ENCODE assay signal across 23 mouse cellular contexts in the genomic region with DNA sequence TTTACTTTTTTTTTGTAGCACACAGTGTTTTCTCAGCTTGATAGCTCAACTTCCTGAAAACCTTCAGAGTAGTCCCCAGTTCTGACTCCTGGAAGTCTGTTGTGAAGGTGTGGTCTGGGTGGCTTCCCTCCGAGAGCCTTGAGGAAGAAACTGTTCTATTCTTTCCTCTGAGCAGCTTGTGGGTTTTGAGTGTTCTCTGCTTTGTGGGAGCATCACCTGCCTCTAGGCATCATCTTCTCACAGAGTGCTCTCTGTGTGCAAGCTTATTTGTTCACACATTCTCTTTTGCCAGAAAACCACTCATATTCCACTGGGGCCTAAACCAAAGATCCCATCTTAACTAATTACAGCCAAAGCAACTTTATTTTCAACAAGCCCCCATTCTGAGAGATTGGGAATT.
DNase-seq lines count a peak whose midpoint lies in the region; ATAC-seq lines count a peak whose summit lies in the region.
"Had no signal": no experiment of that assay in that cellular context is flagged by ENCODE, and none has a peak within 500 bp of the region (broad histone marks: within the 10 kb centered on the region; RNA-seq: fewer than 3 reads in every experiment).

No protein-coding gene starts in this region.

- H3K36me3 ChIP-seq in intestine, embryonic 15.5 days: no peaks in the 10 kb centered on the region
- no peaks in the 10 kb centered on the region for H3K36me3 ChIP-seq in forebrain, embryonic 14.5 days (ENCODE audit: control insufficient read depth, insufficient read depth, low read length)
- H3K36me3 ChIP-seq: G1E had no signal

- ATAC-seq in frontal cortex, adult (ENCODE audit: low TSS enrichment): peak; percentile 97
- ATAC-seq in intestine, embryonic 15.5 days: no peak
- ATAC-seq in forebrain, embryonic 14.5 days: no peak
- ATAC-seq: activated CD4-positive, CD25-positive, alpha-beta regulatory T cell, adult 4 months; CD4-positive, CD25-positive, alpha-beta regulatory T cell, adult 4 months; Patski had no signal

- H3K4me1 ChIP-seq in intestine, embryonic 15.5 days (replicated peaks): no peaks in the 10 kb centered on the region
- H3K4me1 ChIP-seq in forebrain, embryonic 14.5 days (ENCODE audit: control insufficient read depth, insufficient read depth, low read length): no peaks in the 10 kb centered on the region

- no peak overlapping the region for H3K9ac ChIP-seq in intestine, embryonic 15.5 days
- H3K9ac ChIP-seq in forebrain, embryonic 14.5 days (ENCODE audit: low read length): no peak overlapping the region

- no peak overlapping the region for H3K27ac ChIP-seq in intestine, embryonic 15.5 days
- H3K27ac ChIP-seq in forebrain, embryonic 14.5 days (ENCODE audit: low read depth, low read length): no peak overlapping the region

- H3K27me3 ChIP-seq in intestine, embryonic 15.5 days (replicated peaks): no peaks in the 10 kb centered on the region
- H3K27me3 ChIP-seq in forebrain, embryonic 14.5 days (replicated peaks; ENCODE audit: control insufficient read depth, insufficient read depth, low read length): no peaks in the 10 kb centered on the region
- H3K27me3 ChIP-seq: CH12.LX, Patski had no signal

- no peak for DNase-seq in frontal cortex, postnatal 14 days (ENCODE audit: low spot score in 2 of 2)
- DNase-seq in layer of hippocampus, adult 9-11 months: peak; percentile 7
- DNase-seq in layer of hippocampus, postnatal 25 days (ENCODE audit: extremely low spot score in 1 of 2, low spot score in 1 of 2): no peak
- peak; percentile 69 for DNase-seq in brain, adult 2 months (ENCODE audit: low read depth, low spot score)
- peak; percentile 55 for DNase-seq in telencephalon, adult 2 months (ENCODE audit: low read depth, low spot score)
- DNase-seq in forebrain, embryonic 14.5 days (ENCODE audit: low spot score): no peak
- DNase-seq: adrenal gland, adult 2 months; adrenal gland, adult 8-10 months; adrenal gland, postnatal 10 days; adrenal gland, postnatal 14 days; adrenal gland, postnatal 25 days; adrenal gland, postnatal 36 days; B cell, adult 2 months; cerebellum, adult 11 months; cerebellum, adult 11-12 months; cerebellum, adult 18-20 months had no signal

- H3K4me3 ChIP-seq in intestine, embryonic 15.5 days (replicated peaks): no peak overlapping the region
- H3K4me3 ChIP-seq in forebrain, embryonic 14.5 days (ENCODE audit: low read depth, low read length): no peak overlapping the region

- H3K4me2 ChIP-seq in intestine, embryonic 15.5 days (replicated peaks): no peak overlapping the region
- no peak overlapping the region for H3K4me2 ChIP-seq in forebrain, embryonic 14.5 days (ENCODE audit: low read length)

- WGBS in intestine, embryonic 15.5 days: 78% methylated on average over 1 of the region's 1 CpGs
- 77% methylated on average over 1 of the region's 1 CpGs for WGBS in forebrain, embryonic 14.5 days

- no peaks in the 10 kb centered on the region for H3K9me3 ChIP-seq in intestine, embryonic 15.5 days
- H3K9me3 ChIP-seq in forebrain, embryonic 14.5 days (replicated peaks; ENCODE audit: control insufficient read depth, low read length): no peaks in the 10 kb centered on the region
- H3K9me3 ChIP-seq: G1E had no signal

Comparison
In these comparisons a context has a peak if more than half of its experiments do, and no peak if none do; other contexts are left out.
1. DNase-seq: peak in layer of hippocampus, adult 9-11 months (single experiment), brain, adult 2 months (single experiment) and telencephalon, adult 2 months (single experiment); none in frontal cortex, postnatal 14 days (0 of 2), layer of hippocampus, postnatal 25 days (0 of 2) and forebrain, embryonic 14.5 days (single experiment).